Mouse (Mus musculus): Measurements from ENCODE around the gene Hmox1. TPM values are rescaled to one million over a fixed set of nuclear protein-coding genes. Genes with fewer than 3 reads are reported as not detected.

The Hmox1 gene
- polyA plus RNA-seq, 1 experiment from 2014 or later, result 80.3 TPM

DNA sequence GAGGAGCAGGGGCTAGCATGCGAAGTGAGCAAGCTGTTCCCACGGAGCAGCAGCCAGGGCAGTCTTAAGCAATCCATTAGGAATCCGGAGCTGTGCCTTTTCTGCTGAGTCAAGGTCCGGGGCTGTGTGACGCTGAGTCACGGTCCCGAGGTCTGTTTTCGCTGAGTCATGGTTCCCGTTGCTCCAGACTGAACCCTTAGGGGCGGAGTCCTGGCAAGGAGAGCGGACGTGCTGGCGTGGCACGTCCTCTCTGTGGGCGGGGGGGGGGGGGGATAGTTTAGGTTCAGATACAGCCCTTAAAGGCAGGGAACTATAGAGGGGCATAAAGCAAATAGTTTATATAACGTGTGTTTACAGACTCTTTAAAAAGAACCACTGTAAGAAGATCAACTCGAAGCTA, 9.6 kb upstream of the Hmox1 start:
- ATAC-seq (replicated peaks; ENCODE audit: low FRiP score) (peak; percentile 95), DNase-seq (ENCODE audit: low spot score) (peak; percentile 89)
- WGBS, result 3% methylated on average over 17 of the region's 17 CpGs
- Histone ChIP-seq H3K4me1 (replicated peaks; ENCODE audit: control insufficient read depth, insufficient read depth, low read length) (0 out of 2 replicates have a peak, but pooled peaks cover 14% of the 10 kb centered on the region), H3K9me3 (ENCODE audit: control insufficient read depth, low read length) (no peaks in the 10 kb centered on the region), H3K4me3 (ENCODE audit: low read depth, low read length) (peak overlapping the region; percentile 51), H3K4me2 (peak overlapping the region; percentile 68), H3K9ac (ENCODE audit: low read depth, low read length) (peak overlapping the region; percentile 65), H3K27me3 (replicated peaks; ENCODE audit: control insufficient read depth, insufficient read depth, low read length) (no peaks in the 10 kb centered on the region), H3K27ac (ENCODE audit: low read depth, low read length) (peak overlapping the region; percentile 36; the same call in 1 of the 2 replicates), H3K36me3 (ENCODE audit: control insufficient read depth, insufficient read depth, low read length) (no peaks in the 10 kb centered on the region)

DNA sequence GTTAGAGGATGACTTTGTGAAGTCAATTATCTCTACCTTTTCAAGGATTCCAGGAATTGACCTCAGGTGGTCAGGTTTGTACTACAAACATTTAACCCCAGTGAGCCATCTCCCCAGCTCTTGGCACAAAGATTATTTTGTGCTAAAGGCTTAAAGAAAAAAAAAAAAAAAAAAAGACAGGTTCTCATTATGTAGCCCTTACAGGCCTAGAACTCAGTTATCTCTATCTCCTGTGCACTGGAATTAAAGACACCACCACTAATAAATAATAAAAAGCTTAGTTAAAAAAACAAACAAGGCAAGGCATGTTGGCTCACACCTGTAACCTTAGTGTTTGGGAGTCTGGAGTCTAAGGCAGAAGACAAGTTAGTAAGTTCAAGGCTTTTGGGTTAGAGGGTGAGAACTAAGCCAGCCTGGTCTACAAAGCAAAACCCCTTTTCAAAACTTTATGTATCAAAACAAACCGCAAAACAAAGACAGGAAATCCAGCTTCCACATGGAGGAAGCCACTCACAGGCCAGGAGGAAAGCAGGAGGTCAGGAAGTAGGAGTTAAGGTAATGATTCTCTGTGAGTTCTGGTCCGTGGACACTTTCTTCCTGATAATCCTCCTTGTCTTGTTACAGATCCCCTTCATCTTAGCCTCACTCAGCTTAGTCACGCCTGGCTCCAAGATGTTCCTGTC, 8.9 kb upstream of the Hmox1 start:
- 0 out of 2 replicates have a peak overlapping the region, but pooled peaks have one; percentile 10 for H3K9ac ChIP-seq (ENCODE audit: low read depth, low read length)
- no peaks in the 10 kb centered on the region for H3K36me3 ChIP-seq (ENCODE audit: control insufficient read depth, insufficient read depth, low read length)
- no peak for ATAC-seq (replicated peaks; ENCODE audit: low FRiP score)
- 51% methylated on average over 3 of the region's 3 CpGs for WGBS
- peak overlapping the region; percentile 28; the same call in 1 of the 2 replicates for H3K27ac ChIP-seq (ENCODE audit: low read depth, low read length)
- no peaks in the 10 kb centered on the region for H3K9me3 ChIP-seq (ENCODE audit: control insufficient read depth, low read length)
- no peaks in the 10 kb centered on the region for H3K27me3 ChIP-seq (replicated peaks; ENCODE audit: control insufficient read depth, insufficient read depth, low read length)
- H3K4me1 ChIP-seq (replicated peaks; ENCODE audit: control insufficient read depth, insufficient read depth, low read length), result peaks cover 20% of the 10 kb centered on the region
- H3K4me3 ChIP-seq (ENCODE audit: low read depth, low read length), result no peak overlapping the region
- peak overlapping the region; percentile 68 for H3K4me2 ChIP-seq
- no peak for DNase-seq (ENCODE audit: low spot score)

DNA sequence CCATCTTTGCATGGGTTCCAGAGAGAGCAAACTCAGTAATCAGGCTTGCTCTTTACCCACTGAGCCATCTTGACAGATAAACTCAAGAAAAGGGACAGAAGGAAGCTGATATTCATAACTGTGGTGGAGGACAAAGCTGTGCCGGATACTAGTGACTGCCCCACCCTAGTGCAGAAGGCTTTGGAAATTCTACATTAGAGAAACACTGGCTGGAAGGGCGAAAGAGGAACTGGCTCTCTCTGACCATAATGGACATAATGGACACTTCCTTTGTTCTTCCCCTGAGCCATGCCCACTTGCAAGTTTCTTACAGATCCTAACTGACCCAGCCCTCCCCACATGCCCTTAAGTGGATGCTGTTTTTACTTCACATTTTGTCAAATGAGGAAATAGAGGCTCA, 7.4 kb upstream of the Hmox1 start:
- Histone ChIP-seq H3K36me3 (ENCODE audit: control insufficient read depth, insufficient read depth, low read length) (no peaks in the 10 kb centered on the region), H3K9ac (ENCODE audit: low read depth, low read length) (no peak overlapping the region), H3K27me3 (replicated peaks; ENCODE audit: control insufficient read depth, insufficient read depth, low read length) (no peaks in the 10 kb centered on the region; the same call in 1 of the 2 replicates), H3K27ac (ENCODE audit: low read depth, low read length) (peak overlapping the region; percentile 46; the same call in 1 of the 2 replicates), H3K4me1 (replicated peaks; ENCODE audit: control insufficient read depth, insufficient read depth, low read length) (peaks cover 26% of the 10 kb centered on the region), H3K4me3 (ENCODE audit: low read depth, low read length) (no peak overlapping the region), H3K9me3 (ENCODE audit: control insufficient read depth, low read length) (no peaks in the 10 kb centered on the region), H3K4me2 (no peak overlapping the region)
- ATAC-seq (replicated peaks; ENCODE audit: low FRiP score), result no peak
- WGBS, result 57% methylated on average over 2 of the region's 2 CpGs
- DNase-seq (ENCODE audit: low spot score), result no peak

DNA sequence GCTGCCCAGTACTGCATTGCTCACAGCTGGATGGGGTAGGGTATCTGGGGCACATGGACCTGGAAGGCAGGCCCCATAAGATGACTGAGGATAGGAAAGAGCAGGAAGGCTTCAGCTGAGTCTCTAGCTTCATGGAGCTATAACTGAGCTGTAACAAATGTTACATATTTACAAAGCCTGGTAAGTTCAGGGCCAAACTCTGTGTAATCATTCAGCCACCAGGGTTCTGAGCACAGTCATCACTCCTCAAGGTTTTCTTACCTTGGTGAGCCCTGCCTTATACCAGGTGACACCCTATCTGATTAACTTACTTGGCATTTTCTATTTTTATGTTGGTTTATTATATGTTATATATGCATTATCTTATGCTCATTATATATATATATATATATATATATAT, 6.3 kb upstream of the Hmox1 start:
- no peak overlapping the region for H3K27ac ChIP-seq (ENCODE audit: low read depth, low read length)
- no peaks in the 10 kb centered on the region for H3K36me3 ChIP-seq (ENCODE audit: control insufficient read depth, insufficient read depth, low read length)
- H3K9ac ChIP-seq (ENCODE audit: low read depth, low read length), result no peak overlapping the region
- DNase-seq (ENCODE audit: low spot score) (no peak), ATAC-seq (replicated peaks; ENCODE audit: low FRiP score) (no peak)
- peaks cover 26% of the 10 kb centered on the region for H3K4me1 ChIP-seq (replicated peaks; ENCODE audit: control insufficient read depth, insufficient read depth, low read length)
- H3K9me3 ChIP-seq (ENCODE audit: control insufficient read depth, low read length), result no peaks in the 10 kb centered on the region
- H3K4me2 ChIP-seq, result no peak overlapping the region
- H3K27me3 ChIP-seq (replicated peaks; ENCODE audit: control insufficient read depth, insufficient read depth, low read length), result no peaks in the 10 kb centered on the region; the same call in 1 of the 2 replicates
- no peak overlapping the region for H3K4me3 ChIP-seq (ENCODE audit: low read depth, low read length)

DNA sequence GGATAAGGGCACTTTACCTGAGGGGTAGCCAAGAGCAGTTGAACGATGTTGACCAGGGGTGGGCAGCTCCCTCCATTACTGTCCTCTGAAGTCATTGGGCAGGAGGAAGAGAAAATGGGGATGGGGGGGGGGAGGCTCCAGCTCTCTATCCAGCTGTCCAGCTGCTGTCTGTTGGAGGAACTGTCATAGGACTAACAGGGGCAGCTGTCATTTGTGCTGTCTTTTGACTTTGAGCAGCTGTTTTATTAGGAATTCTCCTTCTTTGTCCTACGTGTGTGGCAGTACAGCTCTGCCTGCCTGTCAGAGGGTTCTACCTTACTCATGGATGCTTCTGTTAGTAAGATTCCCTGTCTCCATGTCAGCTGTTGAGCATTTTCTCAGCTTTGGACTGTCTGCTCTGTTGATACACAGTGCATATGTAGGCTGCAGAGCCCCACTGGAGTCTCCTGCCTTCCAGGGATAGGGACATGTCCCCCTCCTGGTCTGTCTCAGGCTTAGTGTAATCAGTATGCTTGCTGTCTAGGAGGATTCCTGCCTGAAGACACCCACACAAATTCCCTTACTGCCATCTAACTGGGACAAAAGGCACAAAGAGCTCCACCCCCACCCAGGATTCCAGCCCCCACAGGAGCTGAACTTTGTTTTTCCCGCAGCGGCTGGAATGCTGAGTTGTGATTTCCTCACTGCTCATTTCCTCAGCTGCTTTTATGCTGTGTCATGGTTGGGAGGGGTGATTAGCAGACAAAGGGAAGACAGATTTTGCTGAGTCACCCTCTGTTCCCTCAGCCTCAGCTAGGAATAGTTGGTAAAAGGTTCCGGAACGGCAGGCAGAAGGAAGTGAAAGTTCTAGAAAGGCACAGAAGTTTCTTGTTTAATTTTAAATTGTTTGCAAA, 4.2 kb upstream of the Hmox1 start:
- peak; percentile 40; the same call in 1 of the 2 replicates for ATAC-seq (replicated peaks; ENCODE audit: low FRiP score)
- no peak overlapping the region for H3K9ac ChIP-seq (ENCODE audit: low read depth, low read length)
- H3K4me3 ChIP-seq (ENCODE audit: low read depth, low read length), result no peak overlapping the region
- H3K27me3 ChIP-seq (replicated peaks; ENCODE audit: control insufficient read depth, insufficient read depth, low read length), result no peaks in the 10 kb centered on the region; the same call in 1 of the 2 replicates
- 10% methylated on average over 6 of the region's 6 CpGs for WGBS
- no peaks in the 10 kb centered on the region for H3K36me3 ChIP-seq (ENCODE audit: control insufficient read depth, insufficient read depth, low read length)
- no peaks in the 10 kb centered on the region for H3K9me3 ChIP-seq (ENCODE audit: control insufficient read depth, low read length)
- peak overlapping the region; percentile 37 for H3K4me2 ChIP-seq
- DNase-seq (ENCODE audit: low spot score), result peak; percentile 71
- H3K27ac ChIP-seq (ENCODE audit: low read depth, low read length), result peak overlapping the region; percentile 75
- H3K4me1 ChIP-seq (replicated peaks; ENCODE audit: control insufficient read depth, insufficient read depth, low read length), result peaks cover 21% of the 10 kb centered on the region

DNA sequence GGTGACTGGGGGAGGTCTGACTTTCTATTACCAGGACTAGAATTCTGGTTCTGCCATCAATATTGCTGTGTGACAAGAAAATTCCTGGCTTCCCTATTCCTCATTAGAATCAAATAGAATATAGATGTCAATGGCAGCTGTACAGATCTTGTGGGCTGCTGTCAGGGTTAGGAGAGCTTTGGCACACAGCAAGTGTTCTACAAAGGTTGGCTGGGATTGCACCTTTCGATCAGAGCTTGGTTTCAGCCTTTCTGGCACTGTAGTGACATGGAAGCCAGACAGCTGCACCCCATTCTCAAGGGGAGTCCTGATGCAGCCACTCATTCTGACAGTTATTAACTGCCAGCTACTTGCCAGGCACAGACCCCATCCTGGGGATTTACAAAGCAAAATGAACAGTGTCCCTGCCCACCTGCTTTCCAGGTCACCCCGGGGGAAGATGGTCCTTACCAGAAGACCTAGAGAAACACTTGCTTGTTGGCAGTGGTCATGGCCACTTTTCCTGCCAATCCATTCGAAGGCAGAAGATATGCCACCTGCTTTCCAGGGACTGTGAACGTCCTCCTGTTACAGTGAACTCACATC, 2.5 kb upstream of the Hmox1 start:
- H3K4me2 ChIP-seq, result no peak overlapping the region
- no peak overlapping the region for H3K4me3 ChIP-seq (ENCODE audit: low read depth, low read length)
- H3K4me1 ChIP-seq (replicated peaks; ENCODE audit: control insufficient read depth, insufficient read depth, low read length), result peaks cover 17% of the 10 kb centered on the region
- ATAC-seq (replicated peaks; ENCODE audit: low FRiP score) (no peak), DNase-seq (ENCODE audit: low spot score) (no peak)
- WGBS, result 75% methylated on average over 4 of the region's 4 CpGs
- no peaks in the 10 kb centered on the region for H3K9me3 ChIP-seq (ENCODE audit: control insufficient read depth, low read length)
- no peaks in the 10 kb centered on the region for H3K36me3 ChIP-seq (ENCODE audit: control insufficient read depth, insufficient read depth, low read length)
- H3K27ac ChIP-seq (ENCODE audit: low read depth, low read length), result no peak overlapping the region
- H3K9ac ChIP-seq (ENCODE audit: low read depth, low read length), result no peak overlapping the region
- no peaks in the 10 kb centered on the region; the same call in 1 of the 2 replicates for H3K27me3 ChIP-seq (replicated peaks; ENCODE audit: control insufficient read depth, insufficient read depth, low read length)

DNA sequence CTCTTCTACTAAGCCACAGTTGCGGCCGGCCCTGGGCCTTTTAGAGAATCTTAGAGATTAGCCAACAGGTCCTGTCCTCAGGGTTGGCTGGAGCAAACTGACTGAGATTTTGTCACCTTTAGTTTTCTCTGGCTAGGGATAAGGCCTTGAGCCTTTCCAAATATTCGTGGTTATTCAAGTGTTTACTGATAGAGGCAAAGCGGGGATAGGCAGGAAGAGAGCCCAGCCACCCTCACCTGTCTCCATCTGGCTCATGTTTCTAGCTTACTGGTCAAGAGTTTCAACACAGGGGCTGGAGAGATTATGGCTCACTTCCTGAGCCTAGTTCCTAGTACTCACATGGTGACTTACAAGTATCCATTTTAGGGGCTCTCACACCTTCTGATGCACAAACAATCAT, 9.5 kb downstream of the Hmox1 start:
- DNase-seq (ENCODE audit: low spot score) (no peak), ATAC-seq (replicated peaks; ENCODE audit: low FRiP score) (no peak)
- Histone ChIP-seq H3K27me3 (replicated peaks; ENCODE audit: control insufficient read depth, insufficient read depth, low read length) (no peaks in the 10 kb centered on the region), H3K4me2 (no peak overlapping the region), H3K27ac (ENCODE audit: low read depth, low read length) (no peak overlapping the region), H3K4me1 (replicated peaks; ENCODE audit: control insufficient read depth, insufficient read depth, low read length) (no peaks in the 10 kb centered on the region), H3K36me3 (ENCODE audit: control insufficient read depth, insufficient read depth, low read length) (peaks cover 2% of the 10 kb centered on the region; the same call in 1 of the 2 replicates), H3K4me3 (ENCODE audit: low read depth, low read length) (no peak overlapping the region), H3K9me3 (ENCODE audit: control insufficient read depth, low read length) (no peaks in the 10 kb centered on the region), H3K9ac (ENCODE audit: low read depth, low read length) (no peak overlapping the region)
- WGBS, result 85% methylated on average over 4 of the region's 4 CpGs

DNA sequence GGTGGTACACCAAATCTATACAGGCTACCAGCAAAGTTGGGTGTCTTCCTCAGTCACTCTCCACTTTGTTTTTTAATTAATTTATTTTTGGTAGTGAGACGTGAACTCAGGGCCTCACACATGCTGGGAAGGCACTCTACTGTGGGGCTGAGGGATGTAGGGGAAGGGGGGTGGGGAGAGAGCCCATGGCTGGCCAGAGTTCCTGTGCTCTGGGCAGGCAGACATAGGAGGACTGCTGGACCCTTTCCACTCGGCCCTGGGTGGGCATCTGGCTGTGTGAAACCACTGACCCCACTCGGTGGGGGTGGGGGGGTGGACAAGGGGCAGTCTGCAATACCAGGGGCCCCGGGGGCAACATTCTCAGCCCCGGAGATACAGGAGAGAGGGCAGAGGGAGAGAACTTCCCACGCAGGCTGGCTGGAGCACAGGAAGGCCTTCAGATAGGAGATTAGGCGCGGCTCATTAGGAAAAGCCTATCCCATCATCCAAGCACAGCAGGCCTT, 10.0 kb downstream of the Hmox1 start:
- H3K27me3 ChIP-seq (replicated peaks; ENCODE audit: control insufficient read depth, insufficient read depth, low read length), result no peaks in the 10 kb centered on the region
- no peak overlapping the region for H3K4me2 ChIP-seq
- no peaks in the 10 kb centered on the region for H3K4me1 ChIP-seq (replicated peaks; ENCODE audit: control insufficient read depth, insufficient read depth, low read length)
- H3K36me3 ChIP-seq (ENCODE audit: control insufficient read depth, insufficient read depth, low read length), result peaks cover 2% of the 10 kb centered on the region; the same call in 1 of the 2 replicates
- peak; percentile 57; the same call in 1 of the 2 replicates for ATAC-seq (replicated peaks; ENCODE audit: low FRiP score)
- no peak overlapping the region for H3K27ac ChIP-seq (ENCODE audit: low read depth, low read length)
- no peaks in the 10 kb centered on the region for H3K9me3 ChIP-seq (ENCODE audit: control insufficient read depth, low read length)
- no peak overlapping the region for H3K9ac ChIP-seq (ENCODE audit: low read depth, low read length)
- no peak for DNase-seq (ENCODE audit: low spot score)
- WGBS, result 49% methylated on average over 8 of the region's 8 CpGs
- H3K4me3 ChIP-seq (ENCODE audit: low read depth, low read length), result no peak overlapping the region

Measured in liver, embryonic 11.5 days (tissue).